Mouse (Mus musculus): ENCODE results near the gene Gm13691.
A peak's percentile ranks its signal among the peaks of the same experiment; 100 is the strongest.
"Not testable (repeated sequence)": the region's sequence is repeated elsewhere in the genome, so short reads cannot be mapped to it uniquely, and the experiment has no call there.

Gene Gm13691

DNA sequence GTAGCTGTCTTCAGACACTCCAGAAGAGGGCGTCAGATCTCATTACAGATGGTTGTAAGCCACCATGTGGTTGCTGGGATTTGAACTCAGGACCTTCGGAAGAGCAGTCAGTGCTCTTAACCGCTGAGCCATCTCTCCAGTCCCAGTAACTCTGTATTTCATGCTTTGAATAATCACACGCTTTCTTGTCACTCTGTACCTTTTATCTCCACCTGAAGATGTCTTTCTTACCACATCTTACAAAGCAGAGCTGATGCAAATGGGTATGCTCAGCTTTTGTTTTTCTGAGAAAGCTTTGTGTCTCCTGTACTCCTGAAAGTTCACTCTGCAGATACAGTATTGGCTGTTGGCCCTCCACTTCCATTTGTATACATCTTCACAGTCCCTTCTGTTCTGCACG is 25.9 kb downstream of the Gm13691 start:
- not testable (repeated sequence) for H3K27me3 ChIP-seq (ENCODE audit: control insufficient read depth, insufficient read depth, low read length, poor library complexity, severe bottlenecking); DNase-seq (ENCODE audit: low read depth, low spot score); H3K36me3 ChIP-seq (ENCODE audit: control insufficient read depth, insufficient read depth, low read length, poor library complexity, severe bottlenecking)

DNA sequence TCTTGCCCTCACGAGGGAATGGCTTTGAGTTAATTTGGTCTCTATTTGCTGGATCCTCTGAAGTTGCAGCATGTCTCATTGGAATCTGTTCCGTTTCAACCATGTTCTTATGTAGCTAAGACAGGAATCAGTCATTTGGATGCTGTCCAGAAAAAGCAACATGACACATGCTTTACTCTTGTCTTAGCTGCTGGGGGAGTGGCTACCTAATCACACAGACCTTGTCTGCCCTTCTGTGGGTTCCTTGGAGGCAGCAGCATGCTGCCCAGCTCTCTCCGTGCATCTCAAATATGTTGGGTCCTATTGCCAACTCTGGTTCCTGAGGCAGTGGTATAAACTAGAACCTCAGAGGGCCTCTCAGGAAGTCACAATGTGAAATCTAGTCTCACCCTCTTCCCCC is 28.0 kb downstream of the Gm13691 start:
- H3K27me3 ChIP-seq (ENCODE audit: control insufficient read depth, insufficient read depth, low read length, poor library complexity, severe bottlenecking): no peaks in the 10 kb centered on the region
- no peak for DNase-seq (ENCODE audit: low read depth, low spot score)
- no peaks in the 10 kb centered on the region for H3K36me3 ChIP-seq (ENCODE audit: control insufficient read depth, insufficient read depth, low read length, poor library complexity, severe bottlenecking)

DNA sequence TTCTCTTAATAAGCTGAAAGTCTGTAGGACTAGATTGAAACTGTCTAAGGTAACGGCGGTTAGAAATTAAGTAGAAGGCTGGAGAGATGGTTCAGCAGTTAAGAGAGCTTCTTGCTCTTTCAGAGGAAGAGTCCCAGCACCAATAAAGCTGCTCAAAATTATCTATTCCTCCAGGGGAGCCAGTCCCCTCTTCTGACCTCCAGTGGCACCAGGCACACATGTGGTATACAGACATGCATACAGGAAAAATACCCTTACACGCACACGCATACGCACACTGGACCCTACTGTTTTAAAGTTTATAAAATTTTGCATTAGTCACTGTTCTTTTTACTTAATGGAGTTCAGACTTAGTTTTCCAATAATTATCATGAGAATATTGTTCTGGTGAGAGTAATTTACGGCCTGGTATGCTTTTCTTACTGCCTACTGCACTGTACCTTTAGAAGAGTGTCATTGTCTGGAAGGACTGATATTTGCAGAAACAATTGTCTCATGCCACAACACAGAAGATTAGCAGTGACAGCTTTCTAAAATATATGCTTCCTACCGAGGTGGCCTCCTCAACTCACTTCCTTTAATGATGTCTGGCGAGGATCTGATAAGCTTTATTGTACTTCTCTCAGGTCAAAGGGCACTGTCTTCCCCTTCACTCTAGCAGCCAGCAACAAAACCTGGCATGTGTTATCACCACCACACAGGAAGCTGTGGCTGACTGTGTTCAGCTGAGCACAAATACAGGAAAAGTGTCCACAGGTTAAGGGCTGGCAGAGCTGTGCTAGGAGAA is 29.4 kb downstream of the Gm13691 start:
- Histone ChIP-seq H3K27me3 (ENCODE audit: control insufficient read depth, insufficient read depth, low read length, poor library complexity, severe bottlenecking) (no peaks in the 10 kb centered on the region), H3K36me3 (ENCODE audit: control insufficient read depth, insufficient read depth, low read length, poor library complexity, severe bottlenecking) (no peaks in the 10 kb centered on the region)
- peak; percentile 8 for DNase-seq (ENCODE audit: low read depth, low spot score)

DNA sequence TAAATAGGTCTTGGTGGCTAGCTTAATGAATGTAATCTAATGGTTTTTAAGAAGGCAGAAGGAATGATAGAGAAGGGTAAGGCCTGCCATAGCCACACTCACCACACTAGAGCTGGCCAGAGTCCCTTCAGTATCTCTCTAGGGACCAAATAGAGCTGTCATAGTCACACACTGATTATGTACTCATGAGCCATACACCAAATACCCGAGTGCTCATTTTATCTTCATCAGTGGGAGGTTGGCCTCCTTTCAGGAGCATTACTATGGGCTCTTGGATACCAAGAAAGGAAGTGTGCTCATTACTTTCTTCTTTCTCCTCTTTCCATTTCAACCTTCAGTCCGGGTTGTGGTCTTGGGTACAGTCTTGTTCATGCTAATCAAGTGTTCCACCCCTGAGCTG is 31.6 kb downstream of the Gm13691 start:
- Histone ChIP-seq H3K27me3 (ENCODE audit: control insufficient read depth, insufficient read depth, low read length, poor library complexity, severe bottlenecking) (no peaks in the 10 kb centered on the region), H3K36me3 (ENCODE audit: control insufficient read depth, insufficient read depth, low read length, poor library complexity, severe bottlenecking) (no peaks in the 10 kb centered on the region)
- no peak for DNase-seq (ENCODE audit: low read depth, low spot score)

DNA sequence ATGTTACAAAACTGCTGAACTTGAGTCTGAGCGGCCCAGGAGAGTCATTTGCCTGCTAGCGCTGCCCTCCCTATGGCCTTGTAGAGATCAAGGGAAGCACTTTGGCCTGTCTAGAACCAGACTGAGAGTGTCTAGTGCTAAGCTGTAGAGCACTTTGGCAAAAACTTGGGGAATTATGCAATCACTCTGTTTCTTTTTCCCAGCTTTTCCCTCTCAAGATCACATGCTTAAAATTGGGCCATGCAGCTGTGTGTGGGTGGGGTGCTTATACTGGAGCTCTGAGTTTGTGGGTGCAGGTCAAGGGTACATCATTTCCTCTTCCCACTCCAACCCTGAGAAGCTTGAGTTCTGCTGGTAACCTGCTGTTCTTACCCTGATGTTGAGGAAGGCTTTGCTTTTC is 32.6 kb downstream of the Gm13691 start:
- H3K36me3 ChIP-seq (ENCODE audit: control insufficient read depth, insufficient read depth, low read length, poor library complexity, severe bottlenecking): no peaks in the 10 kb centered on the region
- H3K27me3 ChIP-seq (ENCODE audit: control insufficient read depth, insufficient read depth, low read length, poor library complexity, severe bottlenecking): no peaks in the 10 kb centered on the region
- no peak for DNase-seq (ENCODE audit: low read depth, low spot score)

DNA sequence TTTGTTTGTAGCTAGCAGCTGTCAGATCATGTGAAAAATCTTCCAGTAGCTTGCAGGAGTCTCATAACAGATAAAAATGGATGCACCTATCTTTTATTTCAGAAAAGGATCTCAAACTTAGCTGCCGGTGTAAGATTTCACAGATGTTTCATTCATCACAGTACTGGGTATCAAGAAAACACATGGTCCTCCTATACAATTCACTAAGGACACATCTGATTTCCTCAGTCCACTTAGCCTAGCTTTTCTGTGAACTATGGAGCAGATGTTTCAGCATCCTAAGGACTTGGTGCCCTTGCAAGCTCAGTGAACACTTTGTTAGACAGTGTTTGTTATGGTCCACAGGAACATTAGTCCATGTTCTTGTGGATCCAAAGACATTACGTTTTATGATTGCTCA is 33.0 kb downstream of the Gm13691 start:
- no peak for DNase-seq (ENCODE audit: low read depth, low spot score)
- H3K36me3 ChIP-seq (ENCODE audit: control insufficient read depth, insufficient read depth, low read length, poor library complexity, severe bottlenecking): no peaks in the 10 kb centered on the region
- H3K27me3 ChIP-seq (ENCODE audit: control insufficient read depth, insufficient read depth, low read length, poor library complexity, severe bottlenecking): no peaks in the 10 kb centered on the region

DNA sequence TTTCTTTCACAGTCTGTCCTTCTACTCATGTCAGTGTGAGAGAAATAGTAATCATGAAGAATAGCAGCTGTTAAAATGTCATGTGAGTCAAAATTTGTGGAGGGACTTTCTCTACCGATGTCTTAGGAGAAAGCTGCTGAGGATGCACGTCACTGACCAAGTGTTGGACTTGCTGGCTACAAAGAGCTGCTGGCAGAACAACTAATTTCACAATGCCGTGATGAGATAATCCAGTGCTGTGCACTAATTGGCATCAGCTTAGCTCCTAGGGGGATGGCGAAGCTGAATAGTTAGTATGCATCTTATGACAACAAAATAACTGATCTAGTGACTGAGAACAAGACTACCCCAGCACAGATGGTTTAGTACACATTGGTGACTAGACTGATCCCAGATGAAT is 34.9 kb downstream of the Gm13691 start:
- no peaks in the 10 kb centered on the region for H3K27me3 ChIP-seq (ENCODE audit: control insufficient read depth, insufficient read depth, low read length, poor library complexity, severe bottlenecking)
- DNase-seq (ENCODE audit: low read depth, low spot score): no peak
- no peaks in the 10 kb centered on the region for H3K36me3 ChIP-seq (ENCODE audit: control insufficient read depth, insufficient read depth, low read length, poor library complexity, severe bottlenecking)

DNA sequence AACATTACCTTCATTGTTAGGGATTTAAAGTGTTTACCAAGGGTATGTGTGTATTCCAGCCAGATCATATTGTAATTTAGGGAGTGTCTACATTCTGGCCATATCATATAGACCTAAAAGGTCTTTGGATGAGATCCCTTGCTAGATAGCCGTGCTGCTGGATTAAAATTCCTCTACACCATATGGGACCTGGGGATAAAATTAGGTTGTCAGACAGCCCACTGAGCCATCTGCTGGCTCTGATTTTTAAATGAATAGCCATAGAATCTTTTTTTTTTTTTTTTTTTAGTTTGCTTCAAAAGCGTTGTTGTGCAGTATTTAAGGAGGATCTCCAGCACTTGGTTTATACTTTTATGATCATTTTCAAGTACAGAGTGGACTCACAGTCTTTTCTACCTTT is 42.2 kb downstream of the Gm13691 start:
- H3K27me3 ChIP-seq (ENCODE audit: control insufficient read depth, insufficient read depth, low read length, poor library complexity, severe bottlenecking): no peaks in the 10 kb centered on the region
- no peaks in the 10 kb centered on the region for H3K36me3 ChIP-seq (ENCODE audit: control insufficient read depth, insufficient read depth, low read length, poor library complexity, severe bottlenecking)
- DNase-seq (ENCODE audit: low read depth, low spot score): no peak

DNA sequence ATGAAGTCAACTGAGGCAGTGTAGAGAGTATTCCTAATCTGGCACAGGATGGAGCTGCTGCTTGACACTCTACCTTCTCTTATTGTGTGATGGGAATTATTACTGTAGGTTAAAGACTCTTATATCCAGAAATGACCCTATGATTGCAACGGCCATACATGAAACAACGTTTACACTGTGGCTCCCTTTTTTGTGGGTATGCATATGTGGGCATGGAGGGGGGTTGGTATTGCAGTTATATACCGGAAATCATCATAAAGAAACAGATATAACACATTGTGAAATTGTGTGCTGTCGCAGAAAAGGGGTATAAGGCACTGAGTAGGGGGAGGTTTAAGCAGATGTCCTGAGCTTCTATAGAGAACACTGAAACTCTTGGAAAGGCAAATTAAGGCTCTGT is 45.6 kb downstream of the Gm13691 start:
- Histone ChIP-seq H3K27me3 (ENCODE audit: control insufficient read depth, insufficient read depth, low read length, poor library complexity, severe bottlenecking) (no peaks in the 10 kb centered on the region), H3K36me3 (ENCODE audit: control insufficient read depth, insufficient read depth, low read length, poor library complexity, severe bottlenecking) (no peaks in the 10 kb centered on the region)
- no peak for DNase-seq (ENCODE audit: low read depth, low spot score)

DNA sequence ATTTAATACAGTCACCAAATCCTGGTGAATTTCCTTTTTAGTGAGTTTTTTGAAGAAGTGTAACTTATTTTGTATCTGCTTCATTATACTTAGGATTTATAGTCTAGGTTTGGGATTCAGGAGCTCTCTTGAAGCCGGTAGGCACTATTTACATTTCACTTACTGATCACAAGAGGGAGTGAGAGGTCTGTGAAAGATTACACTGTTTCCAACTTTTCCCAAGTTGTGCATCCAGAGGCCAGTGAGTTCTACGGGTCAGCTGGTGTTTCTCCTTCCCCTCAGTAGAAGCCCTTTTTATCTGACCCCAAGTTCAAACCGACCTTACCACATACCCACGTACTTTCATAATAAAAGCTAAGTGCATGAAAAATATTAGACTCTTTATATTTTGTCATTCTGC is 47.0 kb downstream of the Gm13691 start:
- Histone ChIP-seq H3K36me3 (ENCODE audit: control insufficient read depth, insufficient read depth, low read length, poor library complexity, severe bottlenecking) (no peaks in the 10 kb centered on the region), H3K27me3 (ENCODE audit: control insufficient read depth, insufficient read depth, low read length, poor library complexity, severe bottlenecking) (no peaks in the 10 kb centered on the region)
- DNase-seq (ENCODE audit: low read depth, low spot score): no peak

DNA sequence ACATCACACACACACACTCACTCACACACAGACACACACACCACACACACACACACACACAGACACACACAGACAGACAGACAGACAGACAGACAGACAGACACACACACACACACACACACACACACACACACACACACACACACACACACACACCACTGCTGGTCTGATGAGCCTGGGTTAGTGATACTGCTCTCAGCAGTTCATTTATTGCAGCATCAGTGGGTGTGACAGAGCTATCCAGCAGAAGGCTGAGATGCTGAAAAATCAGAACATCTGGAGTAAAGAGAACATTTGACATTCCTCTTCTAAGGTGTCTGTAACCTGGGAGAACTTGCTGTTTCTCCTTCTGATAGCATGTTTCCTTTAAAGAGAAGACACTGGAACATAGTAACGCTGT is 47.6 kb downstream of the Gm13691 start:
- DNase-seq (ENCODE audit: low read depth, low spot score); H3K27me3 ChIP-seq (ENCODE audit: control insufficient read depth, insufficient read depth, low read length, poor library complexity, severe bottlenecking); H3K36me3 ChIP-seq (ENCODE audit: control insufficient read depth, insufficient read depth, low read length, poor library complexity, severe bottlenecking): not testable (repeated sequence)

DNA sequence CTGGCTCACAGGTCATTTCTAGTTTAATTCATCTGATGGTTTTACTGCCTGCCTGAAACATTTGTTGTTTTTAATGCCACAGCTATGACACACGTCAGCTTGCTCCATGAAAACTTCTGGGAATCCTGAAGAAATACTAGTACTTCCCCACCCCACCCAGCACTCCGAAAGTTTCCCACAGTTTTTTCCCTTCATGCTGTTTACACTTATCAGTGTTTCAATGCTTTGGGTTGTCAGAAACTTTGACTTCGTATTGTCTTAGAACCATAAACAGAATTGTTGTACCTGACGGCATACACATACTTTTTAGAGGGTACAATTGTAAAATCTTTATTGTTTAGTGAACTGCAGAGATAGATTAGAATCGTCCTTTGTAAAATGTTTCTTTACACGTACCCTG is 48.9 kb downstream of the Gm13691 start:
- no peak for DNase-seq (ENCODE audit: low read depth, low spot score)
- no peaks in the 10 kb centered on the region for H3K27me3 ChIP-seq (ENCODE audit: control insufficient read depth, insufficient read depth, low read length, poor library complexity, severe bottlenecking)
- H3K36me3 ChIP-seq (ENCODE audit: control insufficient read depth, insufficient read depth, low read length, poor library complexity, severe bottlenecking): no peaks in the 10 kb centered on the region
